10 mouse cellular contexts compared by ENCODE assay signal in genomic region chr2:58155271-58156107, GRCm38 (mm10). TPM values are rescaled to one million over a fixed set of nuclear protein-coding genes. Genes with fewer than 3 reads are reported as not detected.
DNase-seq lines count a peak whose midpoint lies in the region; ATAC-seq and TF ChIP-seq lines count a peak whose summit lies in the region.
"Had no signal": no experiment of that assay in that cellular context is flagged by ENCODE, and none has a peak within 500 bp of the region (broad histone marks: within the 10 kb centered on the region; RNA-seq: fewer than 3 reads in every experiment).

No protein-coding gene starts in this region.

- H3K9me3 ChIP-seq in heart, embryonic 13.5 days, result no peaks in the 10 kb centered on the region
- H3K9me3 ChIP-seq in heart, embryonic 10.5 days, result no peaks in the 10 kb centered on the region
- no peaks in the 10 kb centered on the region for H3K9me3 ChIP-seq in forebrain, postnatal 0 days (ENCODE audit: low read length)
- H3K9me3 ChIP-seq in megakaryocyte, embryonic 14.5 days, result no peaks in the 10 kb centered on the region
- H3K9me3 ChIP-seq: embryonic facial prominence, embryonic 12.5 days had no signal

- peak overlapping the region; percentile 55; the same call in 1 of the 2 replicates for H3K27ac ChIP-seq in heart, embryonic 13.5 days (replicated peaks)
- H3K27ac ChIP-seq in heart, embryonic 10.5 days, result no peak overlapping the region
- H3K27ac ChIP-seq in forebrain, postnatal 0 days (ENCODE audit: low read depth, low read length), result no peak overlapping the region
- H3K27ac ChIP-seq: embryonic facial prominence, embryonic 12.5 days had no signal

- no peak overlapping the region for H3K9ac ChIP-seq in heart, embryonic 13.5 days
- H3K9ac ChIP-seq in forebrain, postnatal 0 days, result no peak overlapping the region
- H3K9ac ChIP-seq: embryonic facial prominence, embryonic 12.5 days had no signal

- no peak for TF ChIP-seq CTCF in forebrain, postnatal 0 days (IDR thresholded peaks at IDR 0.05; ENCODE audit: low read depth)

- H3K4me2 ChIP-seq in heart, embryonic 13.5 days, result peak overlapping the region; percentile 5; the same call in 1 of the 2 replicates
- no peak overlapping the region for H3K4me2 ChIP-seq in forebrain, postnatal 0 days (ENCODE audit: low read depth)
- H3K4me2 ChIP-seq: embryonic facial prominence, embryonic 12.5 days had no signal

- ATAC-seq in heart, embryonic 13.5 days (ENCODE audit: extremely low read depth, insufficient number of reproducible peaks, low FRiP score, low TSS enrichment), result no peak
- ATAC-seq in forebrain, postnatal 0 days, result peak; percentile 62

- H3K4me1 ChIP-seq in heart, embryonic 13.5 days, result peaks cover 19% of the 10 kb centered on the region
- H3K4me1 ChIP-seq in heart, embryonic 10.5 days, result 0 out of 2 replicates have a peak, but pooled peaks cover 4% of the 10 kb centered on the region
- no peaks in the 10 kb centered on the region for H3K4me1 ChIP-seq in forebrain, postnatal 0 days (ENCODE audit: insufficient read depth)
- H3K4me1 ChIP-seq in megakaryocyte, embryonic 14.5 days, result peaks cover 56% of the 10 kb centered on the region
- H3K4me1 ChIP-seq: embryonic facial prominence, embryonic 12.5 days had no signal

- WGBS in heart, embryonic 13.5 days, result 63% methylated on average over 7 of the region's 7 CpGs
- WGBS in heart, embryonic 10.5 days, result 82% methylated on average over 7 of the region's 7 CpGs
- WGBS in forebrain, postnatal 0 days, result 50% methylated on average over 7 of the region's 7 CpGs

- no peak for DNase-seq in heart, embryonic 10.5 days (ENCODE audit: low spot score)
- peak; percentile 82 for DNase-seq in CD4-positive, CD25-positive, alpha-beta regulatory T cell, adult 2 months (ENCODE audit: low read depth, low spot score)
- no peak for DNase-seq in forebrain, postnatal 0 days
- DNase-seq in right cerebral cortex, postnatal 25 days, result no peak
- no peak for DNase-seq in urinary bladder, postnatal 36 days (ENCODE audit: low spot score in 2 of 2)
- DNase-seq in layer of hippocampus, postnatal 10 days (ENCODE audit: low spot score in 2 of 2), result no peak

- H3K36me3 ChIP-seq in heart, embryonic 13.5 days, result no peaks in the 10 kb centered on the region
- no peaks in the 10 kb centered on the region for H3K36me3 ChIP-seq in heart, embryonic 10.5 days
- H3K36me3 ChIP-seq in forebrain, postnatal 0 days (ENCODE audit: insufficient read depth), result no peaks in the 10 kb centered on the region
- H3K36me3 ChIP-seq in megakaryocyte, embryonic 14.5 days (replicated peaks; ENCODE audit: low read length), result peaks cover 4% of the 10 kb centered on the region
- H3K36me3 ChIP-seq: embryonic facial prominence, embryonic 12.5 days; G1E had no signal

- no peaks in the 10 kb centered on the region for H3K27me3 ChIP-seq in heart, embryonic 13.5 days (replicated peaks)
- no peaks in the 10 kb centered on the region for H3K27me3 ChIP-seq in heart, embryonic 10.5 days (ENCODE audit: insufficient read depth, poor library complexity, severe bottlenecking)
- H3K27me3 ChIP-seq in forebrain, postnatal 0 days (ENCODE audit: insufficient read depth, low read length), result no peaks in the 10 kb centered on the region
- no peaks in the 10 kb centered on the region for H3K27me3 ChIP-seq in megakaryocyte, embryonic 14.5 days (replicated peaks)
- H3K27me3 ChIP-seq: embryonic facial prominence, embryonic 12.5 days had no signal

- no peak overlapping the region for H3K4me3 ChIP-seq in heart, embryonic 13.5 days
- H3K4me3 ChIP-seq in heart, embryonic 10.5 days, result no peak overlapping the region
- H3K4me3 ChIP-seq in forebrain, postnatal 0 days (ENCODE audit: low read depth, low read length), result no peak overlapping the region
- H3K4me3 ChIP-seq in megakaryocyte, embryonic 14.5 days (replicated peaks), result peak overlapping the region; percentile 88
- H3K4me3 ChIP-seq: embryonic facial prominence, embryonic 12.5 days had no signal

RNA-seq across cellular contexts. Expression of gene Cytip, which starts 39.8 kb away (rescaled TPM):
- 0.71 and 1.1 TPM in 2 replicates for polyA plus RNA-seq in heart, embryonic 13.5 days (2015; fragmentation: Nextera tagmentation; extraction: Ambion mirVana)
- 0.06 and 0.39 TPM in 2 replicates for polyA plus RNA-seq in heart, embryonic 10.5 days (2016; fragmentation: Nextera tagmentation; extraction: Ambion mirVana)
- 0.08 and 0.33 TPM in 2 replicates for total RNA-seq in forebrain, postnatal 0 days (2014; rRNA removed)
- polyA plus RNA-seq in forebrain, postnatal 0 days (2015; fragmentation: Nextera tagmentation; extraction: Ambion mirVana), result 0.15 and 0.42 TPM in 2 replicates
- 2.8 TPM in 1 of 2 replicates, not detected in the other for polyA plus RNA-seq in megakaryocyte, embryonic 14.5 days (2012; ENCODE audit: insufficient read depth, low replicate concordance)
- total RNA-seq in layer of hippocampus, postnatal 10 days (2021), result under 1 TPM; 0.13 to 0.30 TPM
- polyA plus RNA-seq: G1E had no signal
